Mouse (Mus musculus): ENCODE measurements around the gene Zfp768.

Gene Zfp768

DNA sequence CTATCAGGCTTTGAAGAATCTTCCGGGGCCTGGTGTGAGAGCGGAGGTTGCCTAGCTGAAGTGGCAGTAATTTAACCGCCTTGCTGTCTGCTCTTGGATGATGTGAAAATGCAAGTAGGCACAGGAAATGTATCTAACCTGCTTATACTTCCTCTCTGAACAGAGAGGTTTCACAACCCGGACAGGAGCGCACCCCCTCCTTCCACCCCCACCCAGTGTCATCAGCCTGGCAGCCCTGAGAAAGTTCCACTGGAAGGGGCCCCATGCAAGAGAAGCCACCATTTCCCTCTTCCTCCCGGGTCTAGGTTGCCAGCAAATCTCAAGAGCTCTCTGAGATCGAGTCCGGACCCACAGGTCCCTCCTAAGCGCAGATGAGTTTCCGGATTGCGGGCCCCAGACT, 49.3 kb downstream of the Zfp768 start, which contains the start of gene Itgal:
TSS of gene Itgal (plus strand) at position 163 of the 400 bp plus-strand sequence.
- DNase-seq = no peak

All from cerebellum, adult 9-11 months (tissue).